Mouse (Mus musculus) heart, embryonic 12.5 days (tissue): ENCODE results near the gene Kctd18. TPM values are rescaled to one million over a fixed set of nuclear protein-coding genes. Genes with fewer than 3 reads are reported as not detected.

Source experiments
- polyA plus RNA-seq: library from polyadenylated mRNA; unstranded; fragments of >200 nt; fragmentation: Nextera tagmentation; extraction: Ambion mirVana; gene quantifications from 2 replicates; pipeline ENCODE4 v1.2.1, GENCODE M21; 2016

The Kctd18 gene
- polyA plus RNA-seq, 1 experiment from 2014 or later = 11.2 TPM

Other genes starting within 250 kb of the Kctd18 start
- 47.6 and 47.9 TPM in 2 replicates for gene Spats2l, start 244.8 kb downstream of the Kctd18 start, polyA plus RNA-seq
- gene Sgo2a, start 23.0 kb downstream of the Kctd18 start, polyA plus RNA-seq = 20.9 and 21.5 TPM in 2 replicates
- gene Aox1, start 11.0 kb upstream of the Kctd18 start, polyA plus RNA-seq = 0.23 and 0.36 TPM in 2 replicates
- gene Aox3, start 94.2 kb upstream of the Kctd18 start, polyA plus RNA-seq = 0.05 TPM in 1 of 2 replicates, not detected in the other
- gene Aox4, start 191.4 kb upstream of the Kctd18 start, polyA plus RNA-seq = 0.14 and 0.27 TPM in 2 replicates